Mouse (Mus musculus): ENCODE measurements around the gene Fars2. TPM values are rescaled to one million over a fixed set of nuclear protein-coding genes. Genes with fewer than 3 reads are reported as not detected.
A peak's percentile ranks its signal among the peaks of the same experiment; 100 is the strongest.

Gene Fars2
- total RNA-seq, 2 experiments from 2014 or later = 33.7 to 42.4 TPM

DNA sequence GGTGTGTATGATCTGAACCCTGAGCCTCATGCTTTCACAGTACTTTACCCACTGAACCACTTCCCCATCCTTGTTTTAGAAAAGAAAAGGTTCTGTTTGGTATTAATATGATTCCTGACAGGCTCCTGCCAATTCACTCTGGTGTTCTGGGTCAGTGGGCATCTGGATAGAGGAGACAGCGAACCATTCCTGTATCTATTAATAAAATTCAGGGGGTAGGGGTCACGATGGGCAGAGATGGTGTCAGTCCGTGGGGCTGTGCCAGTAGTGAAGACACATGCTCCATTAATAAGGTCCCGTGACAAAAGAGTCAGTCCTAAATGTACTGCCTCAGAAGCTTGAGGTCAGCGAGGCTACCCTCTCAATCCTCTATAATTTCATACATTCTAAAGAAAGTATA lies 4.0 kb upstream of the Fars2 start:
- H3K4me3 ChIP-seq = no peak overlapping the region
- TF ChIP-seq CTCF (conservative IDR thresholded peaks at IDR 0.05) = no peak
- DNase-seq (ENCODE audit: low spot score in 2 of 2) = no peak
- no peak overlapping the region for H3K27ac ChIP-seq

DNA sequence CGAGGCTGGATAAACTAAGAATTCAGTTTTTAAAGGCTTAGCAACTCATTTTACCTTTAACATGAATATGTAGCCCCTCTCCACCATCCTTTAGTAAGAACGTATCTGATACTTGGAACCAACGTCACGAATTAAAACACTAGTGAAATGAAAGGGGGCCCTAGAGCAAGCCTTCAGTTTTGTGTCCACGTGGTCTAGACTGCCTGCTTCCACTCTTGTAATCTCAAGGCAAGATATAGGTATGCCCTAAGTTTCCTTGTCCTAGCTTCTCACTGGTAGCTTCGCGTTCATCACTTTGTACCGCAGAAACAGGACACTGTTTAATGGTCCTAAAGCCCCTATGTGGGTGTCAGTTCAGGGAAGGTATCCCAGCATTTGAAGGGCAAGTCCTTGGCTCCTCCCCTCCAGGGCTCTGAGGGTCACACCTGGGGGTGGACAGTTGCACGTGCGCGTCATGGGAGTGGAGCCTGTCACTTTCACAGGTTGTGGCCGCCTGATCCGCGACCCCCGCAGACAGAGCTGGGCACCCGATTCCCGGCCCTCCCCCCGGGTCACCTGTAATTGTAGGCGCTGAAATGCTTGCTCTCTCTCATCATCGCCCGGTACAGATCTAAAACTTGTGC lies 581 bp upstream of the Fars2 start:
- peak overlapping the region; percentile 90 for H3K4me3 ChIP-seq
- DNase-seq (ENCODE audit: low spot score in 2 of 2) = peak in 1 of 2 experiments; percentile 16
- H3K27ac ChIP-seq = peak overlapping the region; percentile 99
- TF ChIP-seq CTCF (conservative IDR thresholded peaks at IDR 0.05) = no peak

- no peak for TF ChIP-seq CTCF (conservative IDR thresholded peaks at IDR 0.05)
- Histone ChIP-seq H3K27ac (no peak overlapping the region), H3K4me3 (no peak overlapping the region)
- DNase-seq (ENCODE audit: low spot score in 2 of 2) = no peak
These were observed 2.5 kb downstream of the Fars2 start for GRCm38 (mm10) chr13:36119684-36120083.

- DNase-seq (ENCODE audit: low spot score in 2 of 2) = no peak
These were observed 3.4 kb downstream of the Fars2 start for GRCm38 (mm10) chr13:36120606-36121005.

DNA sequence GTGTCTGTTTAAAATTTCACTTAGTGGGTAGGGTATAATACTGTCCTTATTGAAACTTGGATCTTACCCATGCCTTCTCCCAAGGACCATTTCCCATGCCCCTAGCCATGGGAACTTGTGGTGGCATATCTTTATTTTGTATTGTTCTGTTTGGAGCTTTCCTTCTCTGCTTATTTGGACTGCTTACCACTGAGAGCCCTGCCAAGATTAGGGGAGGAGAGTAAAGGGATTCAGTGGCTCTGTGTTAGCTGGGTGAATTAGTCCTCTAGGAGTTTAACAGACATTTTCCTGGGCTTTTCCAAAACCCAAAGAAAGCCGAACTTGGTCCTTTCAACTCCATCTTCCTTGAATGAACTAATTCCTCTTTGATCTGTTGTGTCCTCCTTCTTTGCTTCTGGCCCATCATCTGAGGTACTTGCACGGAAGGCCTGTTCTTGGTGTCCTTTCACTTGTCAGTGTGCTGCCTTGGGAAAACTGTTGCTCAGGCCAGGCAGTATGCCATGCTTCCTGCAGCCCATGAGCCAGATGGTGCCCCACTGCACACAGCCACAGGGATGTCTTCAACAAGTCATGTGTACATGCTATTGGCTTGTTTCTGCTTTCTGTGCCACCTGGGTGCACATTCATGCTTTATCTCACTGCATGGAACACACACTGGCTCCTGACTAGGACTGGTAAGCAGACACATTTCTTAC lies 12.3 kb downstream of the Fars2 start:
- peak overlapping the region; percentile 75 for H3K27ac ChIP-seq
- DNase-seq (ENCODE audit: low spot score in 2 of 2) = peak in 1 of 2 experiments; percentile 25
- TF ChIP-seq CTCF (conservative IDR thresholded peaks at IDR 0.05) = no peak

More at GRCm38 (mm10) chr13:36120606-36121005, 3.4 kb downstream of the Fars2 start:
- no peak overlapping the region for H3K4me3 ChIP-seq
- H3K27ac ChIP-seq = no peak overlapping the region
- TF ChIP-seq CTCF (conservative IDR thresholded peaks at IDR 0.05) = no peak

GRCm38 (mm10) chr13:36131401-36131800 lies 14.2 kb downstream of the Fars2 start:
- Histone ChIP-seq H3K4me3 (no peak overlapping the region), H3K27ac (peak overlapping the region; percentile 75)
- no peak for TF ChIP-seq CTCF (conservative IDR thresholded peaks at IDR 0.05)
- no peak for DNase-seq (ENCODE audit: low spot score in 2 of 2)

More for the DNA sequence above, 12.3 kb downstream of the Fars2 start:
- H3K4me3 ChIP-seq = no peak overlapping the region

DNA sequence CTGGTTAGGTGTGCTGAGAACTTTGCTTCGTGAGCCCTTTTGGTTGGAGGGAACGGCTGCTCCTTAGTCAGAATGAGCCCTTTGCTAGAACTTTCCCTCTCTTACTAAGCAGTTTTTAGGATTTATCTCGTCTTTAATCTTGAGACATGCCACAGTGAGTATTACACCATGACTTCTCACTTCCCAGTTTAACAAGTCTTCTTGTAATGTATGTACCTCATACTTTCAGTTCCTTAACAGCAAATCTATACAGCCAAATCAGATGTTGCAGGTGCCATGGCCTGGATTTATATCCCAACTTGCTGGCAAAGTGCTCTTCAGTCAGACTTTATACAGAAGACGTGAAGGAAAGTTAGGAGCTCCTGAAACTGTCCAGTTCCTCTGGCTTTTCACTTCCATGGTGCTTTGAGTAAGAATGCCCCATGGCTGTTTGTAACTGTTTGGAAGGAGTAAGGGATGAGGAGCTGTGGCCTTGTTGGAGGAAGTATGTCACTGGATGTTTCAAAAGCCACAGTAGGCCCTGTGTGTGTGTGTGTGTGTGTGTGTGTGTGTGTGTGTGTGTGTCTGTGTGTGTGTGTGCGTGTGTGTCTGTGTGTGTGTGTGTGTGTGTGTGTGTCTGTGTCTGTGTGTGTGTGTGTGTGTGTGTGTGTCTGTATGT lies 14.9 kb downstream of the Fars2 start:
- Histone ChIP-seq H3K4me3 (no peak overlapping the region), H3K27ac (no peak overlapping the region)
- no peak for TF ChIP-seq CTCF (conservative IDR thresholded peaks at IDR 0.05)
- DNase-seq (ENCODE audit: low spot score in 2 of 2) = no peak

DNA sequence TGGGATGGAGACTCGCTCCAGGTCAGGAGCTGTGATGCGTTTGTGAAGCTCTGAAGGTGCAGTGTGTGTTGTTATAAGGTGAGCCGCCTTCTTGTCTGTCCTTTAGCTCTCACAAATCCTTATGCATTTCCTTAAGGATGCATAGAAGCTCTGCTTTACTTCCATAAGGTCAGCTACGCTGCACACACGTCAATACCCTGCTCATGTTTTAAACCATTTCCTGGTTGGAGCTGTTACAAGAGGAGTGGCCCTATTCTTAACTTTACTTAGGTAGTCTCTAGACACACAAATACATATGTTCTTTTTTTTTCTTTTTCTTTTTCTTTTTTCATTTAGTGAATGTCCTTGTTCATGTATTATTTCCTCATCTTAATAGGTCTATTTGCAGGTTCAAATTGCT lies 22.5 kb downstream of the Fars2 start:
- DNase-seq (ENCODE audit: low spot score in 2 of 2) = no peak
- no peak for TF ChIP-seq CTCF (conservative IDR thresholded peaks at IDR 0.05)
- no peak overlapping the region for H3K4me3 ChIP-seq
- H3K27ac ChIP-seq = peak overlapping the region; percentile 29

DNA sequence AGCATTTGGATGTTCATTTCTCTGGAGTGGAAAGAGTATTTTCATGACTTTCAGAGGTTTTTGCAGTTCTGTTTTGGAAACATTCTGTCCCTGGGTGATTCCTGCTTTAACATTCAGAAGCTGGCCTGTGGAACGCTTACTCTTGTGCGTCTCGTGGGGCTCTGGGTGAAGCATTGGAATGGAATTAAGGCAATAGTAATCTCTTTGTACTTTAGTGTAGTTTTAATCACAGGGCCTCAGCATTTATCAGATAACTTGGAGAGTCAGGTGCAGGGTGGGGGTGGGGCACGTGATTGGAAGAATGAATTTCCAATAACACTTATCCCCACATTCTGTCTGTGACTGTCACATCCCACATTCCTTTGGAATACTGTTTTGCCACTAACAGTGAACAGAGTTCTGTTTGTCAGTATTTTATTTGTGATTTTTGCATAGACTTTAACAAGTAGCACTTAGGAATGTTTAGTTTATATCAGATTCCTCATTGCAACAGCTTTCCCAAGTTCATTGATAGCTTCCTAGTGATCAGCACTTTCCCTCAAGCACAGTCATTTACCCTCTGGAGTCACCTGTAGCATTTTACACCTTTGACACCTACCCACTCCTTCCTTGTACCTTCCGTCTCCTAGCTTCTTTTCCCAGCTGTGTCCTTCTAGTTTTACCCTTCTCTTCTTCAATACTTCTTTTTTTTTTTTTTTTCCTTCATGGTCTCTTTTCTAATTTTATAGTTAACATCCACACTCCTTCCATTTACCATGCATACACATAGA lies 23.2 kb downstream of the Fars2 start:
- no peak overlapping the region for H3K4me3 ChIP-seq
- H3K27ac ChIP-seq = peak overlapping the region; percentile 29
- DNase-seq (ENCODE audit: low spot score in 2 of 2) = no peak
- no peak for TF ChIP-seq CTCF (conservative IDR thresholded peaks at IDR 0.05)

DNA sequence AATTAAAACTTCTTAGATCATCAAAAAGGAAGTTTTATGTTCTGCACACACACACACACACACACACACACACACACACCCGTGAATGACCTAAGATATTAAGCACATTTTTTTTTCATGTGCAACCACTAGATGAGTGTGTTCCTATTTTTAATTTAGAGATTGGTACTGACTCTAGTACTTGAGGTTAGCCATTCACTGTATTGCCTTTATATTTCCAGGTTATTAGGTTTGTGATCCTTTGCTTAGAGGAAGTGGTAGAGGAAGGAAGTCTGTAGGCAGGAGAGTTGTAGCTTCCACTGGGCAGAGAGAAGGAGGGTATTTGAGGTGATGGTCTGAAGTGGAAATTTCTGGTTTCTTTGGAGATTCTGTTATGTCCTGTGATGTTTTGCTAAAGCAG lies 28.4 kb downstream of the Fars2 start:
- Histone ChIP-seq H3K4me3 (no peak overlapping the region), H3K27ac (no peak overlapping the region)
- DNase-seq (ENCODE audit: low spot score in 2 of 2) = no peak
- no peak for TF ChIP-seq CTCF (conservative IDR thresholded peaks at IDR 0.05)

DNA sequence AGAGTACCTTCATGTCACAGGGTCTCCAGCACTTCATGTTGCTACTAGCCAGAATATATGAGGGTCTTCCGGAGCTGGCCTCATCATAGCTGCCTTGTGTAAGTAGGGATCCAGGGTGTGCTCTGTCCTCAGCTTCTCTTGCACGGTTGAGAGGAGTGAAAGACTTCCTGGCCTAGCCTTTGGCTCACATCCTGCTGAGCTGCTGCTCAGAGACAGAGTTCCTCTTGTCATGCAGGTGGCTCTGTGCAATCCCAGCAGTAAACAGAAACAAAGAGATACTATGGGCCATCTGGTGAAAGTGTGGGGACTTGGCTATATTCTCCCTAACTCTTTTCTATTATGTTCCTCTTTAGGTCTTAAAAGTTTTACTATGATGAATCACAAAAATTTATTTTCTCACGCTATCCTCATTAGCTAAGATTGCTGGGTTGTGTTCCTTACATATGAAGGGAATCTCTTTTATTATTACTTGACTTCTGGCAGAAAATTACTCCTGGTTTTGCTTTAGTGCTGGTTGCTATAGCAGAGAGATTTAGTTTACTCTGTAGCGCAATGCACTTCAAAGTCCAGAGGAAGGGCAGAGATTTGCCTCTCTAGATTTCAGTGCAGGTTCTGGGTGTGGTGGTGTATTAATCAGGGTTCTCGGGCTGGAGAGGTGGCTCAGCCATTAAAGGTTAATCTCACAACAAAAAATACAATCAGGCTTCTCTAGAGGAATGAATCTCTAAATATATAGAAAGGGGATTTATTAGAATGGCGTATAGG lies 32.1 kb downstream of the Fars2 start:
- H3K4me3 ChIP-seq = no peak overlapping the region
- no peak for DNase-seq (ENCODE audit: low spot score in 2 of 2)
- H3K27ac ChIP-seq = peak overlapping the region; percentile 33
- no peak for TF ChIP-seq CTCF (conservative IDR thresholded peaks at IDR 0.05)

DNA sequence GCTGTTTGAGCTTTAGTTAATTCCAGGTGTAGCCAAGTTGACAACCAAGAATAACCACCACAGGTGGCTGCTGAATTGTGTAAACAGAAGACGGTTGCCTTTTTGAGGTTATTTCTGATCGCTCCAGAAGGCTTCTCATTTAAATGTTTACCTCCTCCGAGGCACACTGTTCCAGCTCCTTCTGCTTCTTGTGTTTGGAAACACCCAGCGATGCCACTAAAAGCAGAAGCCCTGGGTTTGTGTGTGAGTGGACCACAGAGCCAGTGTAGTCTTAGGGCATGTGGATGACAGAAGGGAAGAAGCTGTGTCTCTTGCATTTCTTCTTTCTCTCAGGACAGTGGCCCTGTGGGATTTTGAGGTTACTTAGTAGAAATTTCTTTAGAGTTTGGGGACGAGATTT lies 33.1 kb downstream of the Fars2 start:
- TF ChIP-seq CTCF (conservative IDR thresholded peaks at IDR 0.05) = no peak
- Histone ChIP-seq H3K4me3 (no peak overlapping the region), H3K27ac (no peak overlapping the region)
- DNase-seq (ENCODE audit: low spot score in 2 of 2) = no peak
